ENCODE assay signal across 30 mouse cellular contexts in genomic region chr4:58963271-58963670, GRCm38 (mm10). TPM values are rescaled to one million over a fixed set of nuclear protein-coding genes. Genes with fewer than 3 reads are reported as not detected.
"Had no signal": no experiment of that assay in that cellular context is flagged by ENCODE, and none has a peak within 500 bp of the region (broad histone marks: within the 10 kb centered on the region; RNA-seq: fewer than 3 reads in every experiment).

No protein-coding gene starts in this region.

- H3K4me3 ChIP-seq: left cerebral cortex, adult 2 months; limb, embryonic 10.5 days; limb, embryonic 12.5 days; limb, embryonic 13.5 days; limb, embryonic 15.5 days; liver, embryonic 12.5 days; liver, embryonic 13.5 days; liver, embryonic 15.5 days; lung, embryonic 15.5 days; megakaryocyte, embryonic 14.5 days; midbrain, embryonic 10.5 days; midbrain, embryonic 12.5 days; midbrain, embryonic 15.5 days; myocyte; neural tube, embryonic 12.5 days had no signal

- H3K27ac ChIP-seq: left cerebral cortex, adult 2 months; limb, embryonic 10.5 days; limb, embryonic 12.5 days; limb, embryonic 13.5 days; limb, embryonic 15.5 days; liver, embryonic 12.5 days; liver, embryonic 13.5 days; liver, embryonic 14.5 days; liver, embryonic 15.5 days; lung, embryonic 15.5 days; macrophage; midbrain, embryonic 10.5 days; midbrain, embryonic 12.5 days; midbrain, embryonic 15.5 days; neural tube, embryonic 12.5 days had no signal

- H3K9me3 ChIP-seq: limb, embryonic 10.5 days; limb, embryonic 12.5 days; limb, embryonic 13.5 days; limb, embryonic 15.5 days; liver, embryonic 12.5 days; liver, embryonic 13.5 days; liver, embryonic 15.5 days; lung, embryonic 15.5 days; megakaryocyte, embryonic 14.5 days; midbrain, embryonic 10.5 days; midbrain, embryonic 12.5 days; midbrain, embryonic 15.5 days; neural tube, embryonic 12.5 days had no signal

- H3K4me2 ChIP-seq: limb, embryonic 12.5 days; limb, embryonic 13.5 days; limb, embryonic 15.5 days; liver, embryonic 12.5 days; liver, embryonic 13.5 days; liver, embryonic 15.5 days; lung, embryonic 14.5 days; lung, embryonic 15.5 days; midbrain, embryonic 12.5 days; midbrain, embryonic 15.5 days; neural tube, embryonic 12.5 days had no signal

- H3K36me3 ChIP-seq: limb, embryonic 10.5 days; limb, embryonic 12.5 days; limb, embryonic 13.5 days; limb, embryonic 15.5 days; liver, embryonic 12.5 days; liver, embryonic 13.5 days; liver, embryonic 15.5 days; lung, embryonic 15.5 days; midbrain, embryonic 10.5 days; midbrain, embryonic 12.5 days; midbrain, embryonic 15.5 days; neural tube, embryonic 12.5 days had no signal

- H3K27me3 ChIP-seq: limb, embryonic 12.5 days; limb, embryonic 13.5 days; limb, embryonic 15.5 days; liver, embryonic 12.5 days; liver, embryonic 13.5 days; lung, embryonic 15.5 days; midbrain, embryonic 12.5 days; midbrain, embryonic 15.5 days; neural tube, embryonic 12.5 days had no signal

- DNase-seq: left cerebral cortex, postnatal 4 days; liver; liver, embryonic 13.5 days; lung, adult 18-20 months; lung, adult 2 months; lung, embryonic 14.5 days; lung, postnatal 10 days; lung, postnatal 14 days; lung, postnatal 36 days; lung, postnatal 4 days; midbrain, embryonic 14.5 days had no signal

- H3K4me1 ChIP-seq: limb, embryonic 10.5 days; limb, embryonic 12.5 days; limb, embryonic 13.5 days; limb, embryonic 15.5 days; liver, embryonic 12.5 days; liver, embryonic 13.5 days; liver, embryonic 15.5 days; lung, embryonic 15.5 days; midbrain, embryonic 10.5 days; midbrain, embryonic 12.5 days; midbrain, embryonic 15.5 days; neural tube, embryonic 12.5 days had no signal

- ATAC-seq: liver, embryonic 12.5 days; lung, postnatal 0 days; midbrain, embryonic 15.5 days; midbrain, embryonic 16.5 days had no signal

- H3K9ac ChIP-seq: limb, embryonic 12.5 days; limb, embryonic 13.5 days; limb, embryonic 15.5 days; liver, embryonic 12.5 days; liver, embryonic 13.5 days; liver, embryonic 14.5 days; liver, embryonic 15.5 days; lung, embryonic 14.5 days; lung, embryonic 15.5 days; midbrain, embryonic 12.5 days; midbrain, embryonic 15.5 days; neural tube, embryonic 12.5 days had no signal

RNA-seq across cellular contexts. Expression of gene Zkscan16, which starts 19.8 kb away (rescaled TPM):
- polyA plus RNA-seq: liver, adult 2 months; lung, adult 2 months; lung, postnatal 0 days; macrophage; myocyte had no signal

RNA-seq across cellular contexts. Expression of gene Gm20503, which starts 39.7 kb away (rescaled TPM):
- polyA plus RNA-seq: liver, adult 2 months; lung, adult 2 months; macrophage had no signal
